Mouse (Mus musculus) testis, postnatal 14 days (tissue): Measurements from ENCODE around the gene Ndufaf2.

Source experiments
- DNase-seq: peaks from one replicate; pipeline ENCODE4 v3.0.0; 2021; ENCODE audit warnings: low spot score

Gene Ndufaf2

DNA sequence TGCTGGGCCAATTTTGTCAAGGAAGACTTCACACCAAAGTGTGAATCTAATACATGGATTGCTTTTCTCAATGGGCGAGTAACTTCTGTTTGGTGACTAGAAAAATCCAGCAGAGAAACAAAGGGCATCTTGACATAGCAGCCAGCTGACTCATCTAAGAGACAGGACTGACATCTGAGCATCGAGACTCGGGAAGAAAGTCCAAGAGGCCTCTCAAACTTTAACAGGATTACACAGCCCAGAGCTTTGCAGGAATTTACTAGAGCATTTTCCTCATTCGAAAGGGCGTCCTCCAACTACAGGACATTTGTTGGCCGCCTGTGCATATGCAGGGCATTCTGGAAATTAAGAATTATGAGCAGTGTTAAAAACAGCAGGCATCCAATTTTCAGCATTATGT lies 119.0 kb downstream of the Ndufaf2 start:
- DNase-seq: no peak

DNA sequence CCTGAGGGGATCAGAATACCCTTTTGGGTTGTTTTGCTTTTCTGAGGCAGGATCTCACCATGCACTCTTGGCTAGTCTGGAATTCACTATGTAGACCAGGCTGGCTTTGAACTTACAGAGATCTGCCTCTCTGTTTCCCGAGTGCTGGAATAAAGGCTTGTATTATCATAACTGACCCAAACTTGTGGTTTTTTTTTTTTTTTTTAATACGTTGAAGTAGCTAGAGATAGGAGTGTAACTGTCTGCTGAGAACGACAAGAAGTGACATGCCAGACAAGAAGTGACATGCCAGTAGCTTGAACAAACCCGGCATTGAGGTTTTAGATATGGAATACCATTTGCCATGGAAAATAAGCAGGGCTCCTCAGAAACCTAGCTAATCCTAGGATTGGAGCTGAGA lies 125.6 kb downstream of the Ndufaf2 start:
- no peak for DNase-seq

DNA sequence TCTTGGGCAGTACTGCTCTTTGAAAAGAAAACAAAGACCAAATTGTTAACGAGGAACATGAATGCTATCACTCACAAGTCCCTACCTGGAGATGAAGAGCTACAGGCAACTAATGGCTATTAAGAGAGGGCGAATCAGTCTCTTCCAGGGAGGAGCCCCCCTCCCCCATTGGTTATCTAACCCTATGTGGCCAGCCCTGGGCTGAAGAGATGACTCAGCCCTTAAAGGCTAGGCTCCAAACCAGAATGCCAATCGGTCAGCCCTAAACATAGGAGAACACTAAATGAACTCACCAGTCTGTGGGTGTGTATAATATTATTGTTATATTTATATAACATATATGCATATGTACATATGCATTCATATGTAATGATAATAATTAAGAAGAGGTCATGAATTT lies 132.6 kb downstream of the Ndufaf2 start:
- no peak for DNase-seq

GRCm38 (mm10) chr13:108017349-108017748 lies 141.1 kb downstream of the Ndufaf2 start:
- DNase-seq: no peak

DNA sequence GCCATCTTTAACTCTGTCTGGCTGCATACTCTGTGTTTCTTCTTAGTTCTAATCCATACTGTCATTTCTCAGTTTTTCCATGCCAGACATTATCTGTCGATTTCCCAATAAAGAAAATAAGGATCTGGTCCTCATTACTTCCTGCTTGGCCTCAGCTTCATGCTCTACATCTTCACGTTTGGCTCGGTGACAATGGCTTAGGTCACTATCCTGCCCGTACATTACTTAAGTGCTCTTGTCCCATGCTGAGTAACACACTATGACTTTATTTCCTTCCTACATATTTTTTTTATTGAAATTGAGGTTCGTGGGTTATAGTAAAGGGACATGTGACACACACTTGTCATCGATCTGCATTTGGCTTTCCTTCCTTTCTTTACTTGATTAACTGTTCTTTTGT lies 143.3 kb downstream of the Ndufaf2 start:
- no peak for DNase-seq

DNA sequence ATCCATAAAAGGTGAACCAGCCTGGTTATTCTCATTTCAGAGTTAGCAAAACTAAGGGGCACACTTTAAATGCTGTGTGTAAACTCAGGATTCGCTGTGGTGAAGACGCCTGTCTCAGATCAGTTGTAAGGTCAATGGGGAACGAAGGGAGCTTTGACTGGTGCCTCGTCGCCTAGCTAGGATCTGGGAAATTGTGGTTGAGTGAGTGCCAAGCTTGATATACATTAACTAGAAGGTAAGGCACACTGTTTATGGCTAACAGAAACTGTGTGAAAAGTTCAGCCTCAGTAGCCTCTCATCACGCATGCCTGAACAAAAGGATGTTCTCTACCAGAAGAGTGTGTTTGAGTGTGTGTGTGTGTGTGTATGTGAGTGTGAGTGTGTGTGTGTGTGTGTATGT lies 144.6 kb downstream of the Ndufaf2 start:
- DNase-seq: no peak

- DNase-seq: no peak
Measured at GRCm38 (mm10) chr13:108013110-108013509, 145.3 kb downstream of the Ndufaf2 start.

DNA sequence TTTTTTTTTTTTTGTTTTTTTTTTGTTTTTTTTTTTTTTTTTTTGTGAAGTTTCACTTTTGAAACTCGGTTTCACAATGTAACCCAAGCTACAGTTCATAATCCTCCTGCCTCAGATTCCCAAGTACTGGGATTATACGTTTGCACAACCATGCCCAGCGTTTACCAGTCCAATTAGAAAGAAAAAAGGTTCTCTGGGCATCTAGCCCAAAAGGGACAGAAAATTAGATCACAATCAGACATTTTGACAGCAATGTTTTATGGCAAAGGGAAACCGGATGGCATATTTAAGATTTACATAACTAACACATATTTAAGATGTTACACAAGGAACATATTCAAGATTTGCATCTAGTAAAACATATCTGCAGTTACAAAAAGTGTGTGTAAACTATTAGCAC lies 150.6 kb downstream of the Ndufaf2 start:
- no peak for DNase-seq

DNA sequence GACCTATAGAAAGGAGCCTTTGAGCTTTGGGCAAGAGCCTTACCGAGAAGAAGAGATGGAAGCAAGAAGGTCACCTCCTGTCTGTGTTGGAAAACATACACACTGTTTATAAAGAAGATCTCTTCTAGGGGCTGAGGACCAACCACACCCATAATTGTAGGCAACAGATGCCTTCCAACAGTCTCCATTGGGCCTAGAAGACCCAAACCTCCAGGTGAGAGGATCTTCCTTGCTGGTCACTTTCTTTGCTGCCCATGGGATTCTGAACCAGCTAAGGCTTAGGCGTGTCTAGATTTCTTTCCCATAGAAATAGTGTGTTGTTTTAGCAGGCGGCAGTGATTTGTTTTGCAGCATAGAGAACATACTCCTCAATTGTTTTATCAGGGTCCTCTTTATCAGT lies 162.1 kb downstream of the Ndufaf2 start:
- DNase-seq: no peak

DNA sequence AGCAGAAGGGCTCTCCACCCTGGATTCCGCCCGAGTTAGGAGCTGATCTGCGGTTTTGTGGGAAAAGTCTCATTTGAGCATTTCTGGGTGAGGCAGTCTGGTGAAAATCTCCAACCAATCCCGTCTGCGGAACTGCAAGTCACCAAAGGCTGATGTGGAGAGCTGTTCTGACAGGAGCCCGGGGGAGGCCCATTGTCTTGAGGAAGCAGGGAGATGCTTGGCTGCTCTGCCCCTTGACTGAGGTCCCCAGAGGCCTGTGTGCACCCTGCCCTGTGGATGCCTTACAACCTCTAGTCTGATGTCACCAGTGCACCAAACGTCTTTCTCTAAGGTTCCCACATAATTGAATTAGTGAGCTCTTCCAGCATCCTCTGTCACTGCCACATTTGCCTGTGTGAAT lies 163.2 kb downstream of the Ndufaf2 start:
- no peak for DNase-seq

DNA sequence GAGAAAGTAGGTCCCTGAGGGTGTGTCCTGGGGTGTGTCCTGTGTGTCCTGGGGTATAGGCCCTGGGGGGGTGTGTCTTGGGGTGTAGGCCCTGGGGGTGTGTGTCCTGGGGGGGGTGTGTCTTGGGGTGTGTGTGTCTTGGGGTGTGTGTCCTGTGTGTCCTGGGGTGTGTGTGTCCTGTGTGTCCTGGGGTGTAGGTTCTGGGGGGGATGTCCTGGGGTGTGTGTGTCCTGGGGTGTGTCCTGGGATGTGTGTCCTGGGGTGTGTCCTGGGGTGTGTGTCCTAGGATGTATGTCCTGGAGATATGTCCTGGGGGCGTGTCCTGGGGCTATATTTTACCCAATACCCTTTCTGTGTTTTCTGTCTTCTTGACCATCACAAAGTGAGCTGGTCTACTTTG lies 165.8 kb downstream of the Ndufaf2 start:
- DNase-seq: no peak

DNA sequence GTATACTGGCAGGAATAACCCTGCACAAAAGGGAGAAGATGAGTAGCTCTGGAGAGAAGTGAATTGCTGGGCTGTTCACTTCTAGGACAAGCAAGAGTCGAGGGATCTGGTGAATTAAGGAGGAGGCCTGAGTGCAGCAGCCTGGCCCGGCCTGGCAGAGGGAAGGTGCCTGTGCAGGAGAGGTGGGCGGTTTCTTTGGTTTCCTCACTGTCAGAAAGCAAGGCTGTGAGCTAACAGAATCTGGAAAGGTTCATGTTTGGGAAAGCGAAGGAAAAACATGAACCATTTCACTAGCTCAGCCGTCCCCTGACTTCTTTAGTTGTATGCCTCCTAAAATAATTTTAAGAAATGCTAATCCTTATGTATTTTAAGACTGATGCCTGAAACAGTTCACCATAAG lies 173.8 kb downstream of the Ndufaf2 start:
- no peak for DNase-seq

DNA sequence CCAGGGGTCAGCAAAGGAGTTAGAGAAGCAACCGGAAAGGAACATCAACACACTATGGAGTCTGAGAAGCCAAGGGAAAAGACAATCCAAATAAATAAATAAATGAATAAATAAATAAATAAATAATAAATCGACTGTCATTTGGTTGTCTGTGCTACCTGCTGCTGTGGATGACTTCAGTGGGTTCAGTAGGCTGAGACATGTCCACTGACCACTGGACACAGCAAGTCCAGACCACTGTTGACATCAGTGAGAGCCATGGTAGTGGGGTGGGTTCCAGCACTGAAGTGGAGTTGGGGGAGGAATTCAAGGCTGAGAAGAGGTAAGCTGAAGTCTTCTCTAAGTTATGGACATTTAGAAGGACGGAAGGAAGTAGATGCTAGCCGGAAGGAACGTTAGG lies 174.2 kb downstream of the Ndufaf2 start:
- DNase-seq: no peak

DNA sequence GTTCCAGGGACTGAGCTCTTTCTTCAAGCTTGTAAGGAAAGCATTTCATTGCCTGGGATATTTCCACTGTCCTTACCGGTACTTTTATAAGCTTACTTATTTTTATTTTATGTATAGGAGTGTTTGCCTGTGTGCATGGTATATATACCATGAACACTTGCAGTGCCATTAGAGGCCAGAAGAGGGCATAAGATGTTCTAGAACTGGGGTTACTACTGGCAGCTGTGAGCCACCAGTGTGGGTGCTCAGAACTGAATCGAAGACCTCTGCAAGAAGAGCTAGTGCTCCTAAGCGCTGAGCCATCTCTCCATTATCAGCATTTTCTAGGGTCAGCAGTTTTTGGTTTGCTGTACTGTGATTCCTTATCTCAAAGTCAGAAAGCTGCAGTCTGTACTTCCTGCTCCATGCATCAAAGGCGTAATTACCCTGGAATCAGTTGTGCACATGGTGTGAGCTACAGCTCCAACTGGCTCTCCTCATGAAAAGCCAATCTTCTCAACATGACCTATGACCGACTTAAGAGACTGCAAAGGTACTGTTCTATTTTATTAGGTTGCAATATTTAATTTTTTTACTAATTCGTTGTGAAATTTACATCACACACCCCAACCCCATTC lies 175.1 kb downstream of the Ndufaf2 start:
- DNase-seq: no peak

- no peak for DNase-seq
Measured at GRCm38 (mm10) chr13:107979461-107979860, 179.0 kb downstream of the Ndufaf2 start.

DNA sequence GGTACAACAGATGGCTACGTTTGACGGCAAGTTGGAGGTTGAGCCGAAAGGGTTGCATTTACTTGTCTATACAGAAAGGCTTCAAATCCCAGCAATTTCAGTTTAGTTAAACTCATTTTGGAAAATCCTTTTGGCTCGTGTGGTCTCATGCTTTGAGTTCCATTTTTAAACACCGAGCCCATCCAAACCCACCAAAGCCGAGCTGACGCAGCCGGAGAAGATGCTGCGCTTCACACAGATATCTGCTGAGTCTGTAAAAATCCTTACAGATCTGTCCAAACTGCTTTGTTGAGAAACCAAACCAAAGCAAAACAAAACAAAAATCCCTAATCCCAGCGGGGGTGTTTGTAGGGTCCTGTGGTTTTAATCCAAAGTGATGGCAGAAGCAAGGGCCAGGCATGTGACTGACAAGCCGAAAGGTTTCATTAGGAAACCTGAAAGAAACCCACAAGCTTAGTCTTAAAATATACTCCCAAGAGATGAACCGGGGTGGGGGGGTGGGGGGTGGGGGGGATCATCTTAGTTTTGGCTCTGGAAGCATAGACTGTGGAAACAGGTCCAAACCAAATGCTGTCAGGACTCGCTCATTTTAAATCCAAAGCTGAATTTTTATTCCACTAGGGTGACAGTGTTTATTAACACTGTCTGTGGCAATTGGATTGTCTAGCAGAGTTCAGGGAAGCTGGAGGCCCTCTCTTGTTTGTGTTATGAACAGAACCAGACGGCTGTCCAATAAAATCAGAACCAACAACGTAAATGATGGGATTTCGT lies 181.4 kb downstream of the Ndufaf2 start:
- DNase-seq: no peak

DNA sequence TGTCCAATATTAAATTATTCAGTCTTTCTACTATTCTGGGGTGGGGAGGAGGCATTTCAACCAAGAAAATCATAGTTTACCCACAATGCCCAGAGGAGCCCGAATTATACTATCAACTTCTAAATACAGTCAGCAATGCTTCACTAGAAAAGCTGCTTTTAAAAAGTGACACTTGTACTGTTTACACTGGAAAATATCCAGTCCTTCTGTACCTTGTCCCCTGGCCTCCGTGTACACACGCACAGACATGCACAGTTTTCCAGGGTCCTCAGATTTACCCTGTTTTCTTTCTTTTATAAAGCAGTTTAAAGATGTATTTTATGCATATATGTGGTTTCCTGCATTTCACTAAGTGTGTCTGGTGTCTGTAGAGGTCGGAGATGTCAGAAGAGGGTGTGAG lies 186.0 kb downstream of the Ndufaf2 start:
- no peak for DNase-seq

DNA sequence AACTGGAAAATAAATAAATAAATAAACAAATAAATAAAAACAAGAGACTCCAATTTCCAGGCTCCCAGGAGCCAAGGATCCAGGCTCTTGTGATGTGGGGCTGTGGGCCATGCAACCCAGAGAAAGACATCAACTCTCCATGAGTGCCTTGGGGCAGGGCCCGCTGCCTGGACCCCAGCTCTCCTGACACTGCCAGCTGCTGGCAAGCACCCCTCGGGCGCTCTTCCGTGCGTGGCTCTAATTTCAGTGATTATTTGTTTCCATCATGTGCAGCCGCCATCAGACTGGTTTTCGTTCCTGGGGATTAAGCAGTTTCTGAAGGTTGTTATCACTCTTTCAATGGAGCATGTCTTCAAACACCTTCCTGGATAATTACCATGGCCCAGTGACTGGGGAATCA lies 186.6 kb downstream of the Ndufaf2 start:
- no peak for DNase-seq

DNA sequence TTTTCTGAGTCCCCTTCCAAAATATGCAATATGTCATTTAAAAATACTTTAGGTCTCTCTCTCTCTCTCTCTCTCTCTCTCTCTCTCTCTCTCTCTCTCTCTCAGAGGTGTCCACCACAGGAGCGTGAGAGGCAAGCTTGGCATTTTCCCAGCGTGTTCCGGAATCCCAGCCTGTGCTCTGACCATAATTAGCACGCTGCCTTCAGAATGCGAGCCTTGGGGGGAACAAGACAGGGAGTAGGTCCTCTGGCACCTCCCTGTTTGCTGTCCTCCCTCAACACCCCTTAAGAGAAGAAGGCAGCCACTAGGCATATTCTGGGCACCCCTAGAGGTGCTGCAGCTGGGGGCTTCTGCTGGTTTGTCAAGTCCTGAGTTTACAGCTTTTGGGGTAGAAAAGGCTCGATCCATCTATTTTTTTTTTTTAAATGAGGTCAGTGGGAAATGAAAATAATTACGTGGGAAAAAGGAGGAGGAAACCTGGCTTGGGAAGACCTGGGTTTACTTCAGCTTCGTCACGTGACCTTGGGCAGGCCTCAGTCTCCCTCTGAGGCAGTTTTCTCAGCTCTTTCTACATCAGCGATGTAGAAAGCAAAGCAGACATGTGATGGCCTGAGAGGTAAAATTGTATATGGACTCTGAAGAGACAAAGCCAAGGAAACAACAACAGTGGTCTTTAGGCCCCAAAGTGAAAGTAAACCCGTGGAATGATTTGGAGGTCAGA lies 187.8 kb downstream of the Ndufaf2 start:
- no peak for DNase-seq

DNA sequence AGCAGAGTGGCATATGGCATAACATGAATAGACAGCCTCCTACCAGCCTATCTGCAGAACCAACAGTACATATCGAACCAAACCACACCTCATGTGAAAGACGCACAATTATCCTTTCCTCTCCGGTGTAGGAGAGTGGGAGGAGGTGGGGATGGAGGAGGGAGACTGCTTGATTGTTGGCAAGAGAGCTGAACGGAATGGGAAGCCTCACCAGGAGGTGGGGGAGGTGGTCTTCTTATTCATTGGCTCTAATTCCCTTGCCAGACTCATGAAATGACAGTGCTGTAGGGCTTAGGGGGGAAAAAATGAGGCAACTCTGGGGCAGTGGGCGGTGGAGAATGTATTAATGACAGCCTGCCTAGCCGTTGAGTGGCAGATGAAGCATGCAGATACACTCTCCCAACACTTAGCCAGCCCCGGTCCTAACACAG lies 188.4 kb downstream of the Ndufaf2 start:
- DNase-seq: no peak

DNA sequence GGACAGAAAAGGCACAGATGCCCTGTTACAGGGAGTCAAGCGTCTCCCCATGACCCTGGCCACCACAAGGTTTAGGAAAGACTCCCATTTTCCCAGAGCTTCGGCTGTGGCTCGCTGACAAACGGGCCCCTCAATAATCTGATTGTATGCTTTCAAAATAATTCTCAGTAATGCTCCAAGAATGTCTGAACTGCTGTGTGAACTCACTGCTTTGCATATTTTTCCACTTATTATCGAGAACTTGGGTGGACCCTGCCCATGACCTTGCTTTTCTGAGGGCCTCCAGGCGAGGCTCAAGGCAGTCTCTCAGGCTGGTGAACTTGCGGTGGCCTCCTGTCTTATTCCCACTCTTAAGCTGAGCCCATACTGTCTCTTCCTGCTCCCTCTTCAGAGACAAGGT lies 193.8 kb downstream of the Ndufaf2 start:
- no peak for DNase-seq

GRCm38 (mm10) chr13:107963471-107963870 lies 195.0 kb downstream of the Ndufaf2 start:
- no peak for DNase-seq

- DNase-seq: no peak
Measured at GRCm38 (mm10) chr13:107962741-107963140, 195.7 kb downstream of the Ndufaf2 start.
